Mouse (Mus musculus): ENCODE data around the gene Hoxb1. TPM values are rescaled to one million over a fixed set of nuclear protein-coding genes. Genes with fewer than 3 reads are reported as not detected.

The Hoxb1 gene
- polyA plus RNA-seq, 1 experiment, result not detected

GRCm38 (mm10) chr11:96345220-96345892, 20.2 kb upstream of the Hoxb1 start:
- TF ChIP-seq CTCF (IDR thresholded peaks at IDR 0.05; ENCODE audit: borderline replicate concordance, control insufficient read depth, extremely low read depth, insufficient read depth, low read length, poor library complexity) (no peak), POLR2A (IDR thresholded peaks at IDR 0.05; ENCODE audit: control insufficient read depth, extremely low read depth, insufficient read depth, low read length, poor library complexity) (no peak)
- Histone ChIP-seq H3K27me3 (ENCODE audit: control insufficient read depth, insufficient read depth, low read length) (peaks cover 20% of the 10 kb centered on the region), H3K36me3 (ENCODE audit: control insufficient read depth, insufficient read depth, low read length) (no peaks in the 10 kb centered on the region), H3K4me1 (replicated peaks; ENCODE audit: control insufficient read depth, insufficient read depth, low read length) (no peaks in the 10 kb centered on the region), H3K27ac (ENCODE audit: control insufficient read depth, insufficient read depth, low read length) (no peak overlapping the region), H3K4me3 (ENCODE audit: control insufficient read depth, insufficient read depth, low read length) (no peak overlapping the region)
- 71% methylated on average over 56 of the region's 56 CpGs for WGBS
- no peak for DNase-seq

- Histone ChIP-seq H3K27ac (ENCODE audit: control insufficient read depth, insufficient read depth, low read length) (no peak overlapping the region), H3K4me3 (ENCODE audit: control insufficient read depth, insufficient read depth, low read length) (no peak overlapping the region), H3K4me1 (replicated peaks; ENCODE audit: control insufficient read depth, insufficient read depth, low read length) (no peaks in the 10 kb centered on the region), H3K27me3 (ENCODE audit: control insufficient read depth, insufficient read depth, low read length) (peaks cover 18% of the 10 kb centered on the region; the same call in 1 of the 2 replicates), H3K36me3 (ENCODE audit: control insufficient read depth, insufficient read depth, low read length) (no peaks in the 10 kb centered on the region)
- WGBS, result 76% methylated on average over 45 of the region's 45 CpGs
- DNase-seq, result no peak
- no peak for TF ChIP-seq POLR2A (IDR thresholded peaks at IDR 0.05; ENCODE audit: control insufficient read depth, extremely low read depth, insufficient read depth, low read length, poor library complexity)
Observed at GRCm38 (mm10) chr11:96345893-96346806, 19.4 kb upstream of the Hoxb1 start.

GRCm38 (mm10) chr11:96346916-96347520, 18.5 kb upstream of the Hoxb1 start:
- Histone ChIP-seq H3K4me3 (ENCODE audit: control insufficient read depth, insufficient read depth, low read length) (no peak overlapping the region), H3K27me3 (ENCODE audit: control insufficient read depth, insufficient read depth, low read length) (peaks cover 14% of the 10 kb centered on the region), H3K36me3 (ENCODE audit: control insufficient read depth, insufficient read depth, low read length) (no peaks in the 10 kb centered on the region), H3K4me1 (replicated peaks; ENCODE audit: control insufficient read depth, insufficient read depth, low read length) (no peaks in the 10 kb centered on the region), H3K27ac (ENCODE audit: control insufficient read depth, insufficient read depth, low read length) (no peak overlapping the region)
- 90% methylated on average over 5 of the region's 5 CpGs for WGBS
- no peak for DNase-seq
- no peak for TF ChIP-seq CTCF (IDR thresholded peaks at IDR 0.05; ENCODE audit: borderline replicate concordance, control insufficient read depth, extremely low read depth, insufficient read depth, low read length, poor library complexity)

- Histone ChIP-seq H3K27me3 (ENCODE audit: control insufficient read depth, insufficient read depth, low read length) (peaks cover 14% of the 10 kb centered on the region), H3K27ac (ENCODE audit: control insufficient read depth, insufficient read depth, low read length) (no peak overlapping the region)
- WGBS, result 76% methylated on average over 4 of the region's 4 CpGs
Observed at GRCm38 (mm10) chr11:96347717-96348116, 17.8 kb upstream of the Hoxb1 start.

GRCm38 (mm10) chr11:96348141-96348928, 17.2 kb upstream of the Hoxb1 start:
- H3K4me3 ChIP-seq (ENCODE audit: control insufficient read depth, insufficient read depth, low read length), result no peak overlapping the region
- no peak overlapping the region for H3K27ac ChIP-seq (ENCODE audit: control insufficient read depth, insufficient read depth, low read length)
- no peak for DNase-seq
- H3K27me3 ChIP-seq (ENCODE audit: control insufficient read depth, insufficient read depth, low read length), result peaks cover 20% of the 10 kb centered on the region
- no peaks in the 10 kb centered on the region for H3K4me1 ChIP-seq (replicated peaks; ENCODE audit: control insufficient read depth, insufficient read depth, low read length)
- TF ChIP-seq POLR2A (IDR thresholded peaks at IDR 0.05; ENCODE audit: control insufficient read depth, extremely low read depth, insufficient read depth, low read length, poor library complexity) (no peak), CTCF (IDR thresholded peaks at IDR 0.05; ENCODE audit: borderline replicate concordance, control insufficient read depth, extremely low read depth, insufficient read depth, low read length, poor library complexity) (no peak)
- 75% methylated on average over 21 of the region's 21 CpGs for WGBS
- H3K36me3 ChIP-seq (ENCODE audit: control insufficient read depth, insufficient read depth, low read length), result no peaks in the 10 kb centered on the region

More at GRCm38 (mm10) chr11:96347717-96348116, 17.8 kb upstream of the Hoxb1 start:
- DNase-seq, result no peak
- H3K4me1 ChIP-seq (replicated peaks; ENCODE audit: control insufficient read depth, insufficient read depth, low read length), result no peaks in the 10 kb centered on the region
- no peak for TF ChIP-seq CTCF (IDR thresholded peaks at IDR 0.05; ENCODE audit: borderline replicate concordance, control insufficient read depth, extremely low read depth, insufficient read depth, low read length, poor library complexity)
- no peak for TF ChIP-seq POLR2A (IDR thresholded peaks at IDR 0.05; ENCODE audit: control insufficient read depth, extremely low read depth, insufficient read depth, low read length, poor library complexity)
- no peaks in the 10 kb centered on the region for H3K36me3 ChIP-seq (ENCODE audit: control insufficient read depth, insufficient read depth, low read length)
- H3K4me3 ChIP-seq (ENCODE audit: control insufficient read depth, insufficient read depth, low read length), result no peak overlapping the region

GRCm38 (mm10) chr11:96348988-96349387, 16.6 kb upstream of the Hoxb1 start:
- TF ChIP-seq CTCF (IDR thresholded peaks at IDR 0.05; ENCODE audit: borderline replicate concordance, control insufficient read depth, extremely low read depth, insufficient read depth, low read length, poor library complexity), result no peak
- no peak for TF ChIP-seq POLR2A (IDR thresholded peaks at IDR 0.05; ENCODE audit: control insufficient read depth, extremely low read depth, insufficient read depth, low read length, poor library complexity)
- H3K36me3 ChIP-seq (ENCODE audit: control insufficient read depth, insufficient read depth, low read length), result no peaks in the 10 kb centered on the region
- no peaks in the 10 kb centered on the region for H3K4me1 ChIP-seq (replicated peaks; ENCODE audit: control insufficient read depth, insufficient read depth, low read length)
- H3K27me3 ChIP-seq (ENCODE audit: control insufficient read depth, insufficient read depth, low read length), result peaks cover 20% of the 10 kb centered on the region
- H3K27ac ChIP-seq (ENCODE audit: control insufficient read depth, insufficient read depth, low read length), result no peak overlapping the region
- H3K4me3 ChIP-seq (ENCODE audit: control insufficient read depth, insufficient read depth, low read length), result no peak overlapping the region
- 94% methylated on average over 3 of the region's 3 CpGs for WGBS
- DNase-seq, result no peak
